Mouse (Mus musculus) hindbrain, postnatal 0 days (tissue): ENCODE results near the gene Adat2. TPM values are rescaled to one million over a fixed set of nuclear protein-coding genes. Genes with fewer than 3 reads are reported as not detected.

Source experiments
- ATAC-seq: fragments of 200-750 bp; cut with Nextera tagmentation; 2 replicates; pipeline ENCODE4 v1.8.0; 2017; ENCODE audit warnings: mild to moderate bottlenecking, moderate TSS enrichment, moderate library complexity
- DNase-seq: peaks from one replicate; pipeline ENCODE4 v3.0.0-alpha.2; 2015; ENCODE audit warnings: low spot score
- H3K27ac ChIP-seq: fragments of 300-500 bp; sonication (generic); 2 replicates; pipeline ENCODE4 v1.5.1; 2014; ENCODE audit warnings: mild to moderate bottlenecking
- H3K27me3 ChIP-seq: fragments of 300-500 bp; sonication (generic); 2 replicates; pipeline ENCODE4 v1.6.1; 2014; ENCODE audit warnings: low read length, mixed read lengths; ENCODE audit not compliant: insufficient read depth
- H3K36me3 ChIP-seq: fragments of 300-500 bp; sonication (generic); 2 replicates; pipeline ENCODE4 v1.6.1; 2014; ENCODE audit warnings: low read length, mixed read lengths; ENCODE audit not compliant: insufficient read depth
- H3K4me1 ChIP-seq: fragments of 300-500 bp; sonication (generic); 2 replicates; pipeline ENCODE4 v1.6.1; 2014; ENCODE audit warnings: antibody characterized with exemption, low read length, mixed read lengths; ENCODE audit not compliant: insufficient read depth
- H3K4me2 ChIP-seq: fragments of 300-500 bp; sonication (generic); 2 replicates; pipeline ENCODE4 v1.6.1; 2014; ENCODE audit warnings: low read depth, mild to moderate bottlenecking, low read length, moderate library complexity, mixed read lengths
- H3K4me3 ChIP-seq: fragments of 300-500 bp; sonication (generic); 2 replicates; pipeline ENCODE4 v1.5.1; 2014; ENCODE audit warnings: low read length
- H3K9ac ChIP-seq: fragments of 300-500 bp; sonication (generic); replicated peaks from 2 replicates; pipeline ENCODE4 v1.6.1; 2014; ENCODE audit warnings: mild to moderate bottlenecking, low read length, moderate library complexity, mixed read lengths
- H3K9me3 ChIP-seq: fragments of 300-500 bp; sonication (generic); 2 replicates; pipeline ENCODE4 v1.6.1; 2016; ENCODE audit warnings: low read length, mixed read lengths
- CTCF ChIP-seq: IDR thresholded peaks from 2 replicates; pipeline ENCODE4 v1.5.1; 2016; ENCODE audit warnings: antibody characterized with exemption, control low read depth, low read depth
- WGBS: fragments of 180-500 bp; shearing (Covaris S2); extraction: QIAGEN DNeasy Blood & Tissue Kit; methylation state at CpG from one replicate; pipeline ENCODE4 v1.1.7; 2014; 5-methylcytosine and 5-hydroxymethylcytosine counted together
- polyA plus RNA-seq: library from polyadenylated mRNA; unstranded; fragments of >200 nt; fragmentation: Nextera tagmentation; extraction: Ambion mirVana; gene quantifications from 2 replicates; pipeline ENCODE4 v1.2.1, GENCODE M21; 2015
- total RNA-seq: library from RNA; depleted of rRNA; stranded (reverse); fragments of >200 nt; gene quantifications from 2 replicates; pipeline ENCODE4 v1.2.3, GENCODE M21; 2014; rRNA removed

Gene Adat2
- total and polyA plus RNA-seq, 2 experiments from 2014 or later = 2.4 to 2.8 TPM

GRCm38 (mm10) chr10:13593529-13593928, 40.8 kb downstream of the Adat2 start:
- Histone ChIP-seq H3K27ac (no peak overlapping the region), H3K4me2 (no peak overlapping the region), H3K9me3 (no peaks in the 10 kb centered on the region), H3K4me1 (no peaks in the 10 kb centered on the region), H3K36me3 (no peaks in the 10 kb centered on the region), H3K27me3 (no peaks in the 10 kb centered on the region), H3K9ac (no peak overlapping the region), H3K4me3 (no peak overlapping the region)
- ATAC-seq = no peak
- DNase-seq = no peak
- WGBS = 82% methylated on average over 3 of the region's 3 CpGs
- no peak for TF ChIP-seq CTCF

- Histone ChIP-seq H3K9me3 (no peaks in the 10 kb centered on the region), H3K27ac (no peak overlapping the region), H3K4me1 (no peaks in the 10 kb centered on the region), H3K27me3 (no peaks in the 10 kb centered on the region), H3K4me3 (no peak overlapping the region), H3K36me3 (no peaks in the 10 kb centered on the region), H3K9ac (no peak overlapping the region), H3K4me2 (no peak overlapping the region)
- ATAC-seq = peak; percentile 38; the same call in 1 of the 2 replicates
- 28% methylated on average over 3 of the region's 3 CpGs for WGBS
- peak; percentile 30 for DNase-seq
- no peak for TF ChIP-seq CTCF
Observed at GRCm38 (mm10) chr10:13596073-13596472, 43.4 kb downstream of the Adat2 start.

- Histone ChIP-seq H3K27ac (no peak overlapping the region), H3K4me3 (no peak overlapping the region), H3K4me2 (no peak overlapping the region), H3K36me3 (no peaks in the 10 kb centered on the region), H3K4me1 (no peaks in the 10 kb centered on the region), H3K27me3 (no peaks in the 10 kb centered on the region), H3K9me3 (no peaks in the 10 kb centered on the region), H3K9ac (no peak overlapping the region)
- WGBS = 64% methylated on average over 9 of the region's 9 CpGs
- DNase-seq (no peak), ATAC-seq (no peak)
- TF ChIP-seq CTCF = no peak
Observed at GRCm38 (mm10) chr10:13596866-13597265, 44.2 kb downstream of the Adat2 start.

- H3K4me1 ChIP-seq = no peaks in the 10 kb centered on the region
- H3K9ac ChIP-seq = no peak overlapping the region
- no peak for DNase-seq
- H3K4me3 ChIP-seq = no peak overlapping the region
- H3K4me2 ChIP-seq = no peak overlapping the region
- H3K27ac ChIP-seq = no peak overlapping the region
- no peaks in the 10 kb centered on the region for H3K27me3 ChIP-seq
- no peak for TF ChIP-seq CTCF
- H3K36me3 ChIP-seq = no peaks in the 10 kb centered on the region
- no peak for ATAC-seq
- H3K9me3 ChIP-seq = no peaks in the 10 kb centered on the region
- WGBS = 71% methylated on average over 8 of the region's 8 CpGs
Observed at GRCm38 (mm10) chr10:13597491-13597890, 44.8 kb downstream of the Adat2 start.

- H3K4me1 ChIP-seq = no peaks in the 10 kb centered on the region
- ATAC-seq = no peak
- H3K27me3 ChIP-seq = no peaks in the 10 kb centered on the region
- 59% methylated on average over 2 of the region's 2 CpGs for WGBS
- no peak for DNase-seq
- H3K9ac ChIP-seq = no peak overlapping the region
- no peak overlapping the region for H3K27ac ChIP-seq
- no peak overlapping the region for H3K4me3 ChIP-seq
- H3K36me3 ChIP-seq = no peaks in the 10 kb centered on the region
- no peak for TF ChIP-seq CTCF
- H3K4me2 ChIP-seq = no peak overlapping the region
- H3K9me3 ChIP-seq = no peaks in the 10 kb centered on the region
Observed at GRCm38 (mm10) chr10:13600926-13601325, 48.2 kb downstream of the Adat2 start.

Other genes with a start within 250 kb of the Adat2 start
- 6.4 and 11.8 TPM in 2 replicates for gene Phactr2, start 78.5 kb upstream of the Adat2 start, total RNA-seq
- 8.8 and 10.2 TPM in 2 replicates for gene Phactr2, start 78.5 kb upstream of the Adat2 start, polyA plus RNA-seq
- 11.6 and 15.0 TPM in 2 replicates for gene Fuca2, start 53.4 kb upstream of the Adat2 start, total RNA-seq
- 59.8 and 62.3 TPM in 2 replicates for gene Fuca2, start 53.4 kb upstream of the Adat2 start, polyA plus RNA-seq
- gene Pex3, start 248 bp downstream of the Adat2 start, total RNA-seq = 23.7 and 30.5 TPM in 2 replicates
- 31.5 and 35.7 TPM in 2 replicates for gene Pex3, start 248 bp downstream of the Adat2 start, polyA plus RNA-seq